Mouse (Mus musculus): ENCODE results near the gene Kat6b. TPM values are rescaled to one million over a fixed set of nuclear protein-coding genes. Genes with fewer than 3 reads are reported as not detected.

Kat6b gene
- polyA plus RNA-seq, 1 experiment from 2014 or later: 13.5 TPM

DNA sequence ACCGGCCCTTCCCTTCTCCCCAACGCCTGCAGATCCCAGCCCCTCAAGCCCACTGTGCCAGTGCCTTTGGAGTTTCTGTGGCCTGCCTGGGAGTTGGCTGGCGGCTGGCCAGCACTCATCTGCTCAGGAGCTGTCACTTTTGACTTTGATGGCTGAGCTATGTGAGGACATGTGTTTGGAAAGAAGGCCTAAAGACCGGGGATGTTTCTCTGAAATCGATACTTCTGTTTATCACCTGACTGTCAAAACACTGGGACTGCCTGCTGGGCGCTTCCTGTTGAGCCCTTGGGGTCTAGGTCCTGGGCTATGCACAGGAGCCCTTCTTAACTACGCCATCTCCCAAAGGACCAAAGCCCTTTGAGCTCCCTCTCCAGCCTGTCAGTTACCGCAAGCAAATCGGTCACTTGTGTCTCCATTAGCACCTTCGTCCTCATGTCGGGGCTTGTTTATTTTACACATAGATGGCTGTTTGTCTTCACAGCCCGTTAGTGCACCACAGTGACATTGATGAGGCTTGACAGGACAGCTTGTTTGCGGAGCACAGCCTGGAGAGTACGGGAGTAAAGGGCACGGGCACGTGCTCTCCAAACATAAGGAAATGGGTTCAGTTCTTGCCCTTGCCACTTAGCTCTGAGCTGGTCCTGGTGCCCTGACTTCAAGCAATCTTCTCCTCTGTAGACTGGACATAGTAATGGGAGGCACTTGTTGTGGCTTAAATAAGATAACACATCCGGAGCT is 238.6 kb downstream of the Kat6b start:
- DNase-seq (ENCODE audit: low spot score, missing footprints): no peak
- no peak overlapping the region for H3K9ac ChIP-seq (ENCODE audit: low read length)
- no peak for ATAC-seq (ENCODE audit: low FRiP score)

DNA sequence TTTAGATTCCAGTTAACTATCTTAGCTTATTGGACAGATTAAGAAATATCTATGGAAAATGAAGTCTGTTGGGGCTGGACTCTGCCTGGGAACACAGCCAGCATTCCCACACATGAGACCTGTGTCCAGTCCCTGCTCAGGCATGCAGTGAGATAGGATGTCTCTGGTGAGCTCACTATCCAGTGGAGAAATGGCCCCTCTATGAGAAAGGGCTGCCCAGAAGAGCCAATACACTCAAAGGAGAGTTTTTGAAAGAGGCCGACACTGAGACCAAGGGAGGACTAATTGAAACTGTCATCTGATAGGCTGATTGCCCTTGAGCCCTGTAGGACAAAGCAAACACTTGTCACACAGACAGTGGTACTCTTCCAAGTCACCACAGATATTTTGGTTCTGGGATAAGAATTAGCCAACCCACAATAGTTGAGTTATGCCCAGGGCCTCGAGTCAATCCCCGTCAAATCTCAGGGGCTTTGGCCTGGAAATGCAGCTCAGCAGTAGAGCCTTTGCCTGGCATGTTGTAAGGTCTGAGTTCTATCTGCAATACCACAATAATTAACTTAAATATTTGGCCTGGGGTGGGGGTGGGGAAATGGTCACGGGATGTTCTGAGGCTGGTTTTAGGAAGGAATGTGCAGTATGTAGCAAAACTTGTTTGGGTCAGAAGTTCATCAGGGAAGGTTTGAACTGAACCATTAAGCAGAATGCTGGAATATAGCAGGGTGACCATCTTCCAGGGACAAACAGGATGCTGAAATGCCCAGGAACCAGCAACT is 239.4 kb downstream of the Kat6b start:
- H3K27me3 ChIP-seq (ENCODE audit: control insufficient read depth, insufficient read depth, low read length): no peaks in the 10 kb centered on the region
- H3K4me2 ChIP-seq: no peak overlapping the region
- peak; percentile 51 for DNase-seq (ENCODE audit: low spot score, missing footprints)
- 83% methylated on average over 4 of the region's 4 CpGs for WGBS
- H3K9ac ChIP-seq (ENCODE audit: low read length): no peak overlapping the region
- no peaks in the 10 kb centered on the region for H3K36me3 ChIP-seq (ENCODE audit: control insufficient read depth, insufficient read depth, low read length)
- ATAC-seq (ENCODE audit: low FRiP score): no peak
- H3K27ac ChIP-seq (ENCODE audit: low read depth, low read length): no peak overlapping the region
- H3K4me1 ChIP-seq (ENCODE audit: control insufficient read depth, insufficient read depth, low read length): peaks cover 4% of the 10 kb centered on the region; the same call in 1 of the 2 replicates
- H3K9me3 ChIP-seq (ENCODE audit: control insufficient read depth, low read length): no peaks in the 10 kb centered on the region; the same call in 1 of the 2 replicates
- H3K4me3 ChIP-seq (ENCODE audit: low read depth, low read length): no peak overlapping the region

More for the DNA sequence above, 238.6 kb downstream of the Kat6b start:
- Histone ChIP-seq H3K27ac (ENCODE audit: low read depth, low read length) (no peak overlapping the region), H3K4me3 (ENCODE audit: low read depth, low read length) (no peak overlapping the region), H3K36me3 (ENCODE audit: control insufficient read depth, insufficient read depth, low read length) (no peaks in the 10 kb centered on the region), H3K27me3 (ENCODE audit: control insufficient read depth, insufficient read depth, low read length) (no peaks in the 10 kb centered on the region), H3K4me1 (ENCODE audit: control insufficient read depth, insufficient read depth, low read length) (peaks cover 4% of the 10 kb centered on the region; the same call in 1 of the 2 replicates), H3K4me2 (no peak overlapping the region), H3K9me3 (ENCODE audit: control insufficient read depth, low read length) (no peaks in the 10 kb centered on the region; the same call in 1 of the 2 replicates)
- 61% methylated on average over 17 of the region's 17 CpGs for WGBS

Other genes with a start within 250 kb of the Kat6b start
- not detected in 2 replicates for gene Dupd1, start 233.1 kb downstream of the Kat6b start, polyA plus RNA-seq (2014; fragmentation: Nextera tagmentation; extraction: Ambion mirVana)